Mouse (Mus musculus): ENCODE data around the gene Lyrm1. TPM values are rescaled to one million over a fixed set of nuclear protein-coding genes. Genes with fewer than 3 reads are reported as not detected.

Lyrm1 gene
- total and polyA plus RNA-seq, 2 experiments, result 1.2 to 6.2 TPM

DNA sequence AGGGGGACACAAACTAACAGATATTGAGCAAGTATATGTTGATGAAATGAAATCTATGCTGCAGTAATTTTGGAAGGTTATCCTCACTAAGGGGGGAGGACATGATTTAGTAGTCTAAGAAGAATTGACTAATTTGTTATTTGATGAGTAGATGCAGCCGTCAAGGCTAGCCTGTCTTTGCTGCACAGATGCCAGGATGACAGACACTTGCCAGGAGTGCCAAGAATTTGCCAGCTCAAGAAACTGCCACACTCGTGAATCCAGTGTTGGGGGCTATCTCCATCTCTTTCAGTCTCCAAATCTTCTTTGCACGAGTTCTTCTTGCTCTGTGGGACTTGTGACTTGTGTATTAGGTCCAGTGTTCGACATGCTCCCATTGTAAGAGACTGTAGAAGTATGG, 63.4 kb downstream of the Lyrm1 start:
- no peak for DNase-seq (ENCODE audit: extremely low read depth, low read depth, low spot score)
- TF ChIP-seq CTCF (IDR thresholded peaks at IDR 0.05; ENCODE audit: low read depth, low read length) (no peak), POLR2A (IDR thresholded peaks at IDR 0.05; ENCODE audit: extremely low read depth, insufficient read depth, low read length) (no peak)
- Histone ChIP-seq H3K4me3 (ENCODE audit: insufficient read depth, low read depth, low read length) (no peak overlapping the region), H3K27ac (replicated peaks; ENCODE audit: insufficient read depth, low read depth, low read length) (no peak overlapping the region), H3K9ac (ENCODE audit: low read depth, low read length) (no peak overlapping the region), H3K79me2 (ENCODE audit: control insufficient read depth, insufficient read depth, low read length) (no peaks in the 10 kb centered on the region), H3K4me1 (ENCODE audit: control insufficient read depth, insufficient read depth, low read length) (peaks cover 9% of the 10 kb centered on the region), H3K27me3 (ENCODE audit: control insufficient read depth, insufficient read depth, low read length) (no peaks in the 10 kb centered on the region), H3K36me3 (ENCODE audit: control insufficient read depth, insufficient read depth, low read length) (no peaks in the 10 kb centered on the region)
- 65% methylated on average over 4 of the region's 4 CpGs for WGBS

DNA sequence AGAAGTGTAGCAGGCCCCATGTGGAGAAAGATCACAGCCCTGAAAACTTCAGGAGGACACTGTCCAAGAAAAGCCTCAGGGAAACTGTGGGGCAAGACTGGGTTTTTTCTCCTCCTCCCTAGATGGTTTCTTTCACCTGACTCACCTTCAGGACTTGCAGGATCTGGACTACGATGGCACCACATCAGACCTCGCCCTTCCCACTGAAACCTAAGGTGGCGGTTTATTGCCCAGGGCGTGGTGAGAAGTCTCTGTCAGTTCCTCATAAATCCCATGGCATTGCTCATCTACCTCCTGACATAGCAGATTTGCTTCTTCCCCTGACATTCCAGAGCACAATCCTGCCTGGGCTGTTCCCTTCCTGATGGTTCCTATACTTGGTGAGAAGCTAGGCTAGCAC, 63.8 kb downstream of the Lyrm1 start:
- TF ChIP-seq POLR2A (IDR thresholded peaks at IDR 0.05; ENCODE audit: extremely low read depth, insufficient read depth, low read length), result no peak
- no peak for TF ChIP-seq CTCF (IDR thresholded peaks at IDR 0.05; ENCODE audit: low read depth, low read length)
- no peaks in the 10 kb centered on the region for H3K79me2 ChIP-seq (ENCODE audit: control insufficient read depth, insufficient read depth, low read length)
- H3K4me3 ChIP-seq (ENCODE audit: insufficient read depth, low read depth, low read length), result no peak overlapping the region
- WGBS, result 98% methylated on average over 4 of the region's 4 CpGs
- H3K27ac ChIP-seq (replicated peaks; ENCODE audit: insufficient read depth, low read depth, low read length), result no peak overlapping the region
- DNase-seq (ENCODE audit: extremely low read depth, low read depth, low spot score), result no peak
- H3K36me3 ChIP-seq (ENCODE audit: control insufficient read depth, insufficient read depth, low read length), result no peaks in the 10 kb centered on the region
- H3K4me1 ChIP-seq (ENCODE audit: control insufficient read depth, insufficient read depth, low read length), result peaks cover 9% of the 10 kb centered on the region
- no peak overlapping the region for H3K9ac ChIP-seq (ENCODE audit: low read depth, low read length)
- no peaks in the 10 kb centered on the region for H3K27me3 ChIP-seq (ENCODE audit: control insufficient read depth, insufficient read depth, low read length)

DNA sequence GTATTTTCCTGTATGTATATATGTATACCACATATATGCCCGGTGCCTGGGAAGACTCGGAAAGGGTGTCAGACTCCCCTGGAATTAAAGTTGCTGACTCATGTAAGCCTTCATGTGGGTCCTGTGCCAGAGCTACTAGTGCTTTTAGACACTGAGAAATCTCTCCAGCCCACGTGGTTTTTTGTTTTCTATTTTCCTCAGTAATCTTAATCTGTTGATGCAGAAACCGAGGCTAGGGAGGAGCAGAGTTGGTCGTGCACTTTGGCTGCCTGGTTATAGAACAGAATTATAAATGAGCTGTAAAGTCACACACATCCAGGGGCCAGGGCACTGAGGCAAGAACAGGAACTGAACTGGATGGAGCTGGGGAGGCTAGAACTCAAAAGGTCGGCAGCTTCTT, 64.3 kb downstream of the Lyrm1 start:
- Histone ChIP-seq H3K36me3 (ENCODE audit: control insufficient read depth, insufficient read depth, low read length) (no peaks in the 10 kb centered on the region), H3K27ac (replicated peaks; ENCODE audit: insufficient read depth, low read depth, low read length) (no peak overlapping the region), H3K9ac (ENCODE audit: low read depth, low read length) (no peak overlapping the region), H3K79me2 (ENCODE audit: control insufficient read depth, insufficient read depth, low read length) (no peaks in the 10 kb centered on the region), H3K4me3 (ENCODE audit: insufficient read depth, low read depth, low read length) (no peak overlapping the region), H3K4me1 (ENCODE audit: control insufficient read depth, insufficient read depth, low read length) (peaks cover 12% of the 10 kb centered on the region), H3K27me3 (ENCODE audit: control insufficient read depth, insufficient read depth, low read length) (no peaks in the 10 kb centered on the region)
- TF ChIP-seq POLR2A (IDR thresholded peaks at IDR 0.05; ENCODE audit: extremely low read depth, insufficient read depth, low read length) (no peak), CTCF (IDR thresholded peaks at IDR 0.05; ENCODE audit: low read depth, low read length) (no peak)
- 72% methylated on average over 6 of the region's 6 CpGs for WGBS
- DNase-seq (ENCODE audit: extremely low read depth, low read depth, low spot score), result peak; percentile 29

DNA sequence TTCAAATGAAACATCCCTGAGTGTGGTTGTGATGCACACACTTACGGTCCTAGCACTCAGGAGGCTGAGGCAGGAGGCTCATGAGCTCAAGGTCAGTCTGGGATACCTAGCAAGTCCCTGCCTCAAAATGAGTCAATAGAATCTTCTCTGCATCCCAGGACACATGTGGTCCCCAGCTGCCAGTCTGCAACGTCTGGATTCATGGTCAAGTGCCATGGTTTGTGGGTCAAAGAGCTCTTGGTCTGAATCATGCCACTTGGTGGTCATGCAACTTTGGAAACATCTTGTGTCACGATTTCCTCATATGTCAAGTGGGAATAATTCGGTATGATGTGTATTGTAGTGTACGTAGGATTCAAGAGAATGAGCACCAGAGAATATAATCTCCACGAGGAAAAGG, 64.9 kb downstream of the Lyrm1 start:
- peak; percentile 31 for DNase-seq (ENCODE audit: extremely low read depth, low read depth, low spot score)
- Histone ChIP-seq H3K4me1 (ENCODE audit: control insufficient read depth, insufficient read depth, low read length) (peaks cover 17% of the 10 kb centered on the region), H3K27me3 (ENCODE audit: control insufficient read depth, insufficient read depth, low read length) (no peaks in the 10 kb centered on the region), H3K27ac (replicated peaks; ENCODE audit: insufficient read depth, low read depth, low read length) (peak overlapping the region; percentile 13; the same call in 1 of the 2 replicates), H3K9ac (ENCODE audit: low read depth, low read length) (no peak overlapping the region), H3K36me3 (ENCODE audit: control insufficient read depth, insufficient read depth, low read length) (no peaks in the 10 kb centered on the region), H3K79me2 (ENCODE audit: control insufficient read depth, insufficient read depth, low read length) (no peaks in the 10 kb centered on the region), H3K4me3 (ENCODE audit: insufficient read depth, low read depth, low read length) (no peak overlapping the region)
- TF ChIP-seq CTCF (IDR thresholded peaks at IDR 0.05; ENCODE audit: low read depth, low read length), result no peak
- TF ChIP-seq POLR2A (IDR thresholded peaks at IDR 0.05; ENCODE audit: extremely low read depth, insufficient read depth, low read length), result no peak
- WGBS, result 64% methylated on average over 6 of the region's 6 CpGs

DNA sequence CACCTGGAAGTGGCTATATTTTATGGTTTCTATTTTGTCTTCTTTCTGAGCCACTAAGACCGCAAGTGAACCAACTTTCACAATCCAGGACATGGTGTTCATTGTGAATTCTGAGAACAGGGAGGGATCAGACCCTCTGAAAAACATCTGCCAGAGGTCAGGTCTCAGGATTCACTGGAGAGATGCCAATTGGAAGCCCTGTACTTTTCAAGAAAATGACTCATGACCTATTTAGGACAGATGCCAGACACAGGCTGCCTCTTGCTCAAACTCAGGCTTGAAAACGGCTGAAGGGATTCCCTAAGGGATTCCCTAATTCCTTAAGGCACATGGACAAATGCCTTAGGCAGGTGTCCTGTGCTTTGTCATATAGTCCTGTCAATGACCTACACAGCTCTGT, 65.4 kb downstream of the Lyrm1 start:
- Histone ChIP-seq H3K27ac (replicated peaks; ENCODE audit: insufficient read depth, low read depth, low read length) (no peak overlapping the region; the same call in 1 of the 2 replicates), H3K9ac (ENCODE audit: low read depth, low read length) (peak overlapping the region; percentile 46), H3K4me3 (ENCODE audit: insufficient read depth, low read depth, low read length) (no peak overlapping the region), H3K36me3 (ENCODE audit: control insufficient read depth, insufficient read depth, low read length) (no peaks in the 10 kb centered on the region), H3K4me1 (ENCODE audit: control insufficient read depth, insufficient read depth, low read length) (peaks cover 21% of the 10 kb centered on the region), H3K79me2 (ENCODE audit: control insufficient read depth, insufficient read depth, low read length) (no peaks in the 10 kb centered on the region), H3K27me3 (ENCODE audit: control insufficient read depth, insufficient read depth, low read length) (no peaks in the 10 kb centered on the region)
- DNase-seq (ENCODE audit: extremely low read depth, low read depth, low spot score), result peak; percentile 93
- no peak for TF ChIP-seq POLR2A (IDR thresholded peaks at IDR 0.05; ENCODE audit: extremely low read depth, insufficient read depth, low read length)
- no peak for TF ChIP-seq CTCF (IDR thresholded peaks at IDR 0.05; ENCODE audit: low read depth, low read length)
- WGBS, result 16% methylated on average over 2 of the region's 2 CpGs

DNA sequence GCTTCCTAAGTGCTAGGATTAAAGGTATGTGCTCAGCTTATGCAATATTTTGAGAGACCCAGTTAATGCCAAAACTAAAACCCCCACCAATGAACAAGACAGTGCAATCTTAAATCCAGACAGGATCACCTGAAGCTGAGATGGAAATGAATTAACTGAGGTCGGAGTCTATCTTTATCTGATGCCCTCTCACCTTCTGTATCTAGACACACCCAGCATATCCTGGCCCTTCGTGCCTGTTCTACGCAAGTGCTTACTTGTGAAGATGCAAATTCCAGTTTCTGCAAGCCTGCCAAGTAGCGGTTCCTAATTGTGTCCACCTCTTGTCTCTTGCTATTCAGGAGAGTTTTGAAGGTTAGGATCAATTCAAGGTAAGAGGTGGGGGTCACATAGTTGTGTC, 69.5 kb downstream of the Lyrm1 start:
- Histone ChIP-seq H3K27me3 (ENCODE audit: control insufficient read depth, insufficient read depth, low read length) (no peaks in the 10 kb centered on the region), H3K27ac (replicated peaks; ENCODE audit: insufficient read depth, low read depth, low read length) (peak overlapping the region; percentile 90), H3K9ac (ENCODE audit: low read depth, low read length) (no peak overlapping the region), H3K36me3 (ENCODE audit: control insufficient read depth, insufficient read depth, low read length) (no peaks in the 10 kb centered on the region), H3K4me1 (ENCODE audit: control insufficient read depth, insufficient read depth, low read length) (peaks cover 26% of the 10 kb centered on the region), H3K4me3 (ENCODE audit: insufficient read depth, low read depth, low read length) (no peak overlapping the region), H3K79me2 (ENCODE audit: control insufficient read depth, insufficient read depth, low read length) (no peaks in the 10 kb centered on the region)
- WGBS, result 34% methylated on average over 4 of the region's 4 CpGs
- peak; percentile 81 for DNase-seq (ENCODE audit: extremely low read depth, low read depth, low spot score)
- TF ChIP-seq CTCF (IDR thresholded peaks at IDR 0.05; ENCODE audit: low read depth, low read length), result no peak

Data from liver, adult 2 months (tissue).